Mouse (Mus musculus): ENCODE data around the gene Pf4. TPM values are rescaled to one million over a fixed set of nuclear protein-coding genes. Genes with fewer than 3 reads are reported as not detected.

The Pf4 gene
- polyA plus RNA-seq, 1 experiment from 2014 or later = 27.8 TPM

- ATAC-seq = no peak
- Histone ChIP-seq H3K9ac (replicated peaks; ENCODE audit: low read depth, low read length) (no peak overlapping the region), H3K27me3 (replicated peaks; ENCODE audit: control insufficient read depth, insufficient read depth, low read length) (0 out of 2 replicates have a peak, but pooled peaks cover 3% of the 10 kb centered on the region), H3K36me3 (ENCODE audit: control insufficient read depth, insufficient read depth) (no peaks in the 10 kb centered on the region), H3K9me3 (ENCODE audit: control insufficient read depth, low read length) (no peaks in the 10 kb centered on the region), H3K27ac (ENCODE audit: low read length) (no peak overlapping the region), H3K4me3 (replicated peaks; ENCODE audit: low read length) (no peak overlapping the region), H3K4me2 (ENCODE audit: low read length) (no peak overlapping the region), H3K4me1 (replicated peaks; ENCODE audit: control insufficient read depth, insufficient read depth, low read length) (peaks cover 10% of the 10 kb centered on the region)
- WGBS = 99% methylated on average over 2 of the region's 2 CpGs
Observed at GRCm38 (mm10) chr5:90760844-90761243, 11.4 kb upstream of the Pf4 start.

- Histone ChIP-seq H3K4me2 (ENCODE audit: low read length) (no peak overlapping the region), H3K36me3 (ENCODE audit: control insufficient read depth, insufficient read depth) (no peaks in the 10 kb centered on the region), H3K27ac (ENCODE audit: low read length) (no peak overlapping the region), H3K4me1 (replicated peaks; ENCODE audit: control insufficient read depth, insufficient read depth, low read length) (peaks cover 10% of the 10 kb centered on the region), H3K4me3 (replicated peaks; ENCODE audit: low read length) (no peak overlapping the region), H3K9ac (replicated peaks; ENCODE audit: low read depth, low read length) (no peak overlapping the region), H3K9me3 (ENCODE audit: control insufficient read depth, low read length) (no peaks in the 10 kb centered on the region), H3K27me3 (replicated peaks; ENCODE audit: control insufficient read depth, insufficient read depth, low read length) (0 out of 2 replicates have a peak, but pooled peaks cover 3% of the 10 kb centered on the region)
- no peak for ATAC-seq
- WGBS = 95% methylated on average over 3 of the region's 3 CpGs
Observed at GRCm38 (mm10) chr5:90761834-90762233, 10.4 kb upstream of the Pf4 start.

DNA sequence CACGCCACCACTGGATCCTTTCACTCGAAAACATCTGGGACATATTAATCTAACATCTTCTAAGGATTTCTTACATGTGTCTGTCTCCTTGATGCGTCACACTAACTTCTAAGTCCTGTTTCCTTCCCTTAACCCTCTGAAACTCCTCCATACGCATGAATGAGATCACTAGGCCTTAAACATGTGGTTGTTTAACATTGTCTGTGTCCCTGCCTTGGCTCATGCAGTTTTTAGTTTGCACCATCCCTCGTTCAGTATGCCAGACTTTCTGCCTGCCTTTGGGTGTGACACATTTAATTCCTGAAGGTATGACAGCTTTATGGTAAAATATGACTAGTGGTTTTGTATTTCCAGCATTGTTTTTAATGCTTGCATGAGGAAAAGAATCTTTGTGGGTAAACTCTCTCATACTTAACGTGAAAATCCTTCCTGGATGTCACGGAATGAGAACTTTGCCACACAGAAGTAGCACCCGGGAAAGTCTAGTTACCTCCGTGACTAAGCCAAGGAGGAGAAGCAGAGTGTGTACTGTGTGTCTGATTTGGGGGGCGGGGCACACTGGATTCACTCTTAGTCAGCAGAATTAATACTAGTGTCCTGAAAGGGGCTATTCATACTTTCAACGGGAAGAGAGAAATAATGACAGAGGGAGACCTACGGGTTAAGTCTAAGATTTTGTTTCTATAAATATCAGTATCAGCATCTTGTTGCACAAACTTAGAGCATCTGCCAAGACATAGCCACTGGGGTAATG lies 8.1 kb upstream of the Pf4 start:
- Histone ChIP-seq H3K27me3 (replicated peaks; ENCODE audit: control insufficient read depth, insufficient read depth, low read length) (0 out of 2 replicates have a peak, but pooled peaks cover under 1% of the 10 kb centered on the region), H3K4me1 (replicated peaks; ENCODE audit: control insufficient read depth, insufficient read depth, low read length) (peaks cover 4% of the 10 kb centered on the region), H3K9me3 (ENCODE audit: control insufficient read depth, low read length) (no peaks in the 10 kb centered on the region), H3K4me3 (replicated peaks; ENCODE audit: low read length) (no peak overlapping the region), H3K27ac (ENCODE audit: low read length) (no peak overlapping the region), H3K4me2 (ENCODE audit: low read length) (no peak overlapping the region), H3K9ac (replicated peaks; ENCODE audit: low read depth, low read length) (no peak overlapping the region), H3K36me3 (ENCODE audit: control insufficient read depth, insufficient read depth) (no peaks in the 10 kb centered on the region)
- no peak for ATAC-seq
- WGBS = 82% methylated on average over 12 of the region's 12 CpGs

- Histone ChIP-seq H3K9ac (replicated peaks; ENCODE audit: low read depth, low read length) (no peak overlapping the region), H3K9me3 (ENCODE audit: control insufficient read depth, low read length) (no peaks in the 10 kb centered on the region), H3K27me3 (replicated peaks; ENCODE audit: control insufficient read depth, insufficient read depth, low read length) (no peaks in the 10 kb centered on the region), H3K4me2 (ENCODE audit: low read length) (no peak overlapping the region), H3K4me3 (replicated peaks; ENCODE audit: low read length) (no peak overlapping the region), H3K36me3 (ENCODE audit: control insufficient read depth, insufficient read depth) (no peaks in the 10 kb centered on the region), H3K4me1 (replicated peaks; ENCODE audit: control insufficient read depth, insufficient read depth, low read length) (no peaks in the 10 kb centered on the region), H3K27ac (ENCODE audit: low read length) (no peak overlapping the region)
- ATAC-seq = no peak
- WGBS = 85% methylated on average over 8 of the region's 8 CpGs
Observed at GRCm38 (mm10) chr5:90765821-90766606, 6.2 kb upstream of the Pf4 start.

GRCm38 (mm10) chr5:90768218-90768617 lies 4.0 kb upstream of the Pf4 start, which contains the start of gene Ppbp:
Gene Ppbp (plus strand): TSS chr5:90768518.
- no peaks in the 10 kb centered on the region for H3K9me3 ChIP-seq (ENCODE audit: control insufficient read depth, low read length)
- no peak within 1 kb of the TSS for H3K27ac ChIP-seq (ENCODE audit: low read length)
- H3K4me3 ChIP-seq (replicated peaks; ENCODE audit: low read length) = no peak within 1 kb of the TSS
- WGBS = 69% methylated on average over 3 of the region's 3 CpGs
- no peak for ATAC-seq
- no peak within 1 kb of the TSS for H3K9ac ChIP-seq (replicated peaks; ENCODE audit: low read depth, low read length)
- no peaks in the 10 kb centered on the region for H3K36me3 ChIP-seq (ENCODE audit: control insufficient read depth, insufficient read depth)
- no peaks in the 10 kb centered on the region for H3K27me3 ChIP-seq (replicated peaks; ENCODE audit: control insufficient read depth, insufficient read depth, low read length)
- no peaks in the 10 kb centered on the region for H3K4me1 ChIP-seq (replicated peaks; ENCODE audit: control insufficient read depth, insufficient read depth, low read length)
- no peak within 1 kb of the TSS for H3K4me2 ChIP-seq (ENCODE audit: low read length)

DNA sequence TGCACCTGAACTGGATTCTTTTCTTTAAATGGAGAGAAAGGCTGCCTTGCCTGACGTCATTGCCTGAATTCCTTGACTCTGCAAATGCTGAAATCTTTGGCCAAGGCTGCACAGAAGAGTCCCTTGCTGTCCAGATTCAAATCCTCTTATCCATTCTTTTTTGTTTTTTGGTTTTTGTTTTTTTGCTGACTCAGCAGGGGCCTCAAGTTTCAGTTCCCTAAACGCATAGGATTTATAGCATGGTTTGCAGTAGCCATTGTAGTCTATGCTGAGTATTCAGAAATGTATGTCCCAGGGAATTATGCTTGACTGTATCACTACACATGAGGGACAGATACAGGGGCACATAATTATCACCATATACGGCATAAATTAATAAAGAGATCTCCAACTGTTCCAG lies 866 bp upstream of the Pf4 start:
- WGBS = 65% methylated on average over 3 of the region's 3 CpGs
- H3K27ac ChIP-seq (ENCODE audit: low read length) = no peak overlapping the region
- no peak overlapping the region for H3K4me3 ChIP-seq (replicated peaks; ENCODE audit: low read length)
- no peaks in the 10 kb centered on the region for H3K27me3 ChIP-seq (replicated peaks; ENCODE audit: control insufficient read depth, insufficient read depth, low read length)
- no peak for ATAC-seq
- H3K4me1 ChIP-seq (replicated peaks; ENCODE audit: control insufficient read depth, insufficient read depth, low read length) = no peaks in the 10 kb centered on the region
- no peak overlapping the region for H3K9ac ChIP-seq (replicated peaks; ENCODE audit: low read depth, low read length)
- no peaks in the 10 kb centered on the region for H3K9me3 ChIP-seq (ENCODE audit: control insufficient read depth, low read length)
- no peaks in the 10 kb centered on the region for H3K36me3 ChIP-seq (ENCODE audit: control insufficient read depth, insufficient read depth)
- no peak overlapping the region for H3K4me2 ChIP-seq (ENCODE audit: low read length)

DNA sequence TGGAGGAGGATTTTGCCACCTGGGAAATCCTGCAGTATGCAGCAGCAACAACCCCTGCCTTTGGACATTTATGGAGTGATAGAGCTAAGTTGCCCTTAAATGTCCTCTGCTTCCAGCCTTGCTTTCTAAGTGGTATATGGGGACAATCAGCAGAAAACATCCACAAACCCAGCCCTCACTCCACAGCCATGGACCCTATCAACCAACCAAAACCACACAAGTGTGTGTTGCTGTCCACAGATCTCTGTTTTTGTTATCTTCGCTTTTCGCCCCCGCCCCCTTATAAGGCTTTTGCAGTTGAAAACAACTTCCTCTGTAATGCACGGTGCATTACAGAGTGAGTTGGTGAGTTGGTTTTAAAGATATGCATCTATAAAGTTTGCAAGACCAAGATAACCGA lies 3.3 kb downstream of the Pf4 start:
- H3K9me3 ChIP-seq (ENCODE audit: control insufficient read depth, low read length) = no peaks in the 10 kb centered on the region
- 94% methylated on average over 5 of the region's 5 CpGs for WGBS
- H3K27ac ChIP-seq (ENCODE audit: low read length) = no peak overlapping the region
- H3K9ac ChIP-seq (replicated peaks; ENCODE audit: low read depth, low read length) = no peak overlapping the region
- no peak overlapping the region for H3K4me3 ChIP-seq (replicated peaks; ENCODE audit: low read length)
- ATAC-seq = no peak
- no peak overlapping the region for H3K4me2 ChIP-seq (ENCODE audit: low read length)
- no peaks in the 10 kb centered on the region for H3K4me1 ChIP-seq (replicated peaks; ENCODE audit: control insufficient read depth, insufficient read depth, low read length)
- H3K27me3 ChIP-seq (replicated peaks; ENCODE audit: control insufficient read depth, insufficient read depth, low read length) = no peaks in the 10 kb centered on the region
- no peaks in the 10 kb centered on the region for H3K36me3 ChIP-seq (ENCODE audit: control insufficient read depth, insufficient read depth)

DNA sequence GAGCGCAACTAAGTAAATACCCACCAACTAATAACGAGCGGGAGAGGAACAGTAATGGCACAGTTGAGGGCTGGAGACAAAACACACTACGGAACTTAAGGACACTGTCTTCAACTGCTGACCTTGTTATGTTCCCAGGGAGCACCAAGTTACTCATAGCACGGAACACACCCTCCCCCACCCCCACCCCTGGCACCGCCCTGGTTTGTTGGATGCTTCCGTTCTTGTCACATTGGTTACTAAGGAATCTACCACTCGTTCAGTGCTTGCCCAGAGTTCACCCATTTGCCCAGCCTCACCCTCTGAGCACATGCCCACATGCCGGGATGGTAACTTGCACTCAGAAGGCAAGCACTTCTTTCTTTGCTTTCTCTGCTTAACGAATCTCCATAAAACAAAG lies 5.4 kb downstream of the Pf4 start:
- H3K36me3 ChIP-seq (ENCODE audit: control insufficient read depth, insufficient read depth) = no peaks in the 10 kb centered on the region
- no peak overlapping the region for H3K27ac ChIP-seq (ENCODE audit: low read length)
- no peak overlapping the region for H3K4me3 ChIP-seq (replicated peaks; ENCODE audit: low read length)
- no peak overlapping the region for H3K9ac ChIP-seq (replicated peaks; ENCODE audit: low read depth, low read length)
- no peak overlapping the region for H3K4me2 ChIP-seq (ENCODE audit: low read length)
- no peaks in the 10 kb centered on the region for H3K9me3 ChIP-seq (ENCODE audit: control insufficient read depth, low read length)
- H3K4me1 ChIP-seq (replicated peaks; ENCODE audit: control insufficient read depth, insufficient read depth, low read length) = no peaks in the 10 kb centered on the region
- ATAC-seq = no peak
- no peaks in the 10 kb centered on the region for H3K27me3 ChIP-seq (replicated peaks; ENCODE audit: control insufficient read depth, insufficient read depth, low read length)
- WGBS = 55% methylated on average over 10 of the region's 10 CpGs

GRCm38 (mm10) chr5:90778856-90779255 lies 6.6 kb downstream of the Pf4 start:
- no peak for ATAC-seq
- Histone ChIP-seq H3K27me3 (replicated peaks; ENCODE audit: control insufficient read depth, insufficient read depth, low read length) (no peaks in the 10 kb centered on the region), H3K9ac (replicated peaks; ENCODE audit: low read depth, low read length) (no peak overlapping the region), H3K9me3 (ENCODE audit: control insufficient read depth, low read length) (no peaks in the 10 kb centered on the region), H3K4me2 (ENCODE audit: low read length) (no peak overlapping the region), H3K4me3 (replicated peaks; ENCODE audit: low read length) (no peak overlapping the region), H3K36me3 (ENCODE audit: control insufficient read depth, insufficient read depth) (no peaks in the 10 kb centered on the region), H3K4me1 (replicated peaks; ENCODE audit: control insufficient read depth, insufficient read depth, low read length) (no peaks in the 10 kb centered on the region), H3K27ac (ENCODE audit: low read length) (no peak overlapping the region)
- WGBS = 79% methylated on average over 6 of the region's 6 CpGs

All from forebrain, embryonic 16.5 days (tissue).